Mouse (Mus musculus) urinary bladder, adult 2 months (tissue): ENCODE data around the gene Zfp97. TPM values are rescaled to one million over a fixed set of nuclear protein-coding genes. Genes with fewer than 3 reads are reported as not detected.
"Not testable (repeated sequence)": the region's sequence is repeated elsewhere in the genome, so short reads cannot be mapped to it uniquely, and the experiment has no call there.

Experiments
- DNase-seq: peaks from one replicate; pipeline ENCODE4 v3.0.0; 2022; ENCODE audit warnings: low spot score
- polyA plus RNA-seq: library from polyadenylated mRNA; depleted of rRNA; stranded (reverse); fragments of >200 nt; gene quantifications from 2 replicates; pipeline ENCODE4 v1.2.3, GENCODE M21; 2012; rRNA removed

Gene Zfp97
- polyA plus RNA-seq: 5.9 and 8.0 TPM in 2 replicates

GRCm38 (mm10) chr17:17120830-17121502, at the start of gene Zfp97:
Gene Zfp97 (plus strand): TSS chr17:17121415.
- DNase-seq: not testable (repeated sequence)

DNA sequence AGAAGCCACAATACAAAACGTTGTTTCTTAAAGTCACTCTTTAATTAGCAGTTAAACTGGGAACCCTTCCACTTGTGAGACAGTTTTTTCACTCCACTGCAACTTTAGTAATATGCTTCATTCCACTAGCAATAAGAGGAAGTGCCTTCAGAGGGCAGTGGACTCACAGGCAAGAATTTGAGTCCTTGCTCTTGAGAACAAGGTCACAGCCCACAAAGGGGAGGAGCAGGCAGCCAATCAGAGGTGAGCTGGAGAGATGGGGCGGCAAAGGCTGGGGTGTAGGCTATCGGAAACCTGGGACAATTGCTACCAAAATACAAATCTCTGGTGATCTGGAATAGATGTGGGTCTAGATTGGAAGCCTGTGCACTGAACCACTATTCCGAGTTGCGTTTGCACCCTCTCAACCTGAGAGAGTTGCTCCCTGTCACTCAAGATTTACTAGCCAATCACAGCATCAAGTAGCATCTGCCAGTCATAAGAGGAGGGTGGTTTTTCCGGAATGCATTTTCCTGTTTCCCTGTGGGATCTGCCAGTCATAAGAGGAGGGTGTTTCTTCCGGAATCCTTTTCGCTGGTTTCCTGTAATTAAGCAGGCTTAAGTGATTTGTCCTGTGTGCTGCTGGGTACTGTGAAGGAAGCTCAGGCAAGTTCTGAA, 57.7 kb downstream of the Zfp97 start:
- DNase-seq: not testable (repeated sequence)

DNA sequence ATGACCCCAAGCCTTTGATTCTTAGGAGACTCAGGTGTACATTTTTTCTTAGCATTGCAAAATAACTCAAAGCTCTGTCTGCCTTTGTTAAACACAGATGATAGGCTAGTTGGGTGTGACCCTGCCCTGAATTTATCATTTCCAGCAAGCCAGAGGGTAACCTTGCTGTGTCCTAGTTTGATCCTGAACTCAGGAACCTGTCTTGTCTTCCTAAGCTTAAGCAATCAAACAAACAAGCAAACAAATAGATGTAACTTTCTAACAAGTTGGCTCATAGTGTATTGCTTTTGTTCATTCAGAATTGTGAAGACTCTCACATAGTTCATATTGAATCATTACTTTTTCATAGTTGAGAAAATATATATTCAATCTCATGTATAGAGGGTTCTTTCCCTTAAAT, 73.5 kb downstream of the Zfp97 start:
- DNase-seq: not testable (repeated sequence)

- DNase-seq: no peak
These were observed 74.0 kb downstream of the Zfp97 start for GRCm38 (mm10) chr17:17195178-17195577.

DNA sequence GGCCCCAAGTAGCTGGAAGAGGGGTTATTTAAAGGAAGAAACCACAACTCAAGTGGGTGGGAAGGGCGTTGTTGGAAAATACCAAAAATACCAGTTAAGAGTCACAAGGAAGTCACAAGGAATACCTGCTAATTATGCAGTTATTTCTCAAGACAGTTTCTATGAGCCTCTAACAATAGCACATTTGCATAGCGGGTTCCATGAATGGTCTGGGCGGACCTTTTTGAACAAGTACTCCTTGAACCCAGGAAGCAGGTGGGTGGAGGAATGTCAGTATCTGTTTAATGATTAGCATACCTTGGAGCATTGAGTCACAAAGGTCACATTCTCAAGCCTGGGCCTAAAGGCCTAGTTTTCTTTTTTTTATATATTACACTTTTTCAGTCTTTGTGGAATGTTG, 74.9 kb downstream of the Zfp97 start:
- DNase-seq: not testable (repeated sequence)

Other genes starting within 250 kb of the Zfp97 start
- gene Zfp960, start 57.3 kb upstream of the Zfp97 start, polyA plus RNA-seq: 4.4 and 5.4 TPM in 2 replicates